Comparison of ENCODE assay signal across 16 mouse cellular contexts in the genomic region with DNA sequence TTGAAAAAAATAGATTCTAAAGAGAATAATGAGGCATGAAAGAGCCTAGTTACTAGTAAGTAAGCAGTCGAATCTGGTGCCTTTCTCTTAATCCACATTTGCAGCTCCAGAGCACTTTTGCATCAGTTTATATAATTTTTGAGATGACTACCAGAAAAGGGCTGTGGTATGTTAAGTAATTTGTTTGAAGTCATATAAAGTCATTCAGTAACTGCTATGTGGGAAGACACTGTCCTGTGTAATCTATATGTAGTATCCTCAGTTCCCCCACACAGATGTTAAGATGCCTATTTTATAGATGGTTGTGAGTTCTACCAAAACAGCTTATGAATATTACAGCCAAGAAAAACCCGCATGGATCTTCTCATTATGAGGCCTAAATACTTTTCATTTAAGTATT.
"Had no signal": no experiment of that assay in that cellular context is flagged by ENCODE, and none has a peak within 500 bp of the region (broad histone marks: within the 10 kb centered on the region; RNA-seq: fewer than 3 reads in every experiment).

No protein-coding gene starts in this region.

- DNase-seq: retina, postnatal 1 day; right cerebral cortex, adult 18-20 months; right cerebral cortex, postnatal 14 days; right cerebral cortex, postnatal 25 days; right cerebral cortex, postnatal 4 days; spleen, adult 18-20 months; thymus, adult 18-20 months; thymus, adult 2 months; thymus, postnatal 14 days; thymus, postnatal 25 days; thymus, postnatal 36 days; thymus, postnatal 4 days had no signal

- H3K9me3 ChIP-seq: neural tube, embryonic 13.5 days; neural tube, embryonic 15.5 days; stomach, embryonic 15.5 days had no signal

- H3K9ac ChIP-seq: neural tube, embryonic 13.5 days; neural tube, embryonic 15.5 days; stomach, embryonic 15.5 days had no signal

- H3K4me2 ChIP-seq: neural tube, embryonic 13.5 days; neural tube, embryonic 15.5 days; stomach, embryonic 15.5 days had no signal

- H3K4me1 ChIP-seq: stomach, embryonic 15.5 days had no signal

- H3K27me3 ChIP-seq: neural tube, embryonic 13.5 days; neural tube, embryonic 15.5 days; stomach, embryonic 15.5 days had no signal

- H3K4me3 ChIP-seq: neural tube, embryonic 13.5 days; neural tube, embryonic 15.5 days; stomach, embryonic 15.5 days had no signal

- H3K27ac ChIP-seq: neural tube, embryonic 13.5 days; neural tube, embryonic 15.5 days; stomach, embryonic 15.5 days; stomach, postnatal 0 days had no signal
